Mouse (Mus musculus): ENCODE results near the gene Il34. TPM values are rescaled to one million over a fixed set of nuclear protein-coding genes. Genes with fewer than 3 reads are reported as not detected.

The Il34 gene
- polyA plus RNA-seq (2015; fragmentation: Nextera tagmentation; extraction: Ambion mirVana), result 0.29 and 1.1 TPM in 2 replicates

- WGBS, result 41% methylated on average over 12 of the region's 12 CpGs
- H3K9ac ChIP-seq, result no peak within 1 kb of the TSS
- no peak for ATAC-seq (ENCODE audit: low FRiP score, low read depth)
Observed at GRCm38 (mm10) chr8:110805669-110806068, at the start of gene Il34. Il34 (minus strand) TSS chr8:110805924.

GRCm38 (mm10) chr8:110851186-110851585, 45.5 kb upstream of the Il34 start:
- peaks cover 11% of the 10 kb centered on the region for H3K4me1 ChIP-seq
- H3K27ac ChIP-seq, result no peak overlapping the region
- no peak overlapping the region for H3K9ac ChIP-seq
- ATAC-seq (ENCODE audit: low FRiP score, low read depth), result no peak
- WGBS, result 93% methylated on average over 10 of the region's 10 CpGs
- peaks cover 68% of the 10 kb centered on the region for H3K36me3 ChIP-seq
- no peak overlapping the region for H3K4me3 ChIP-seq
- no peaks in the 10 kb centered on the region for H3K9me3 ChIP-seq
- no peaks in the 10 kb centered on the region for H3K27me3 ChIP-seq
- H3K4me2 ChIP-seq (replicated peaks), result no peak overlapping the region

More at GRCm38 (mm10) chr8:110805669-110806068, at the start of gene Il34:
- peak within 1 kb of the TSS; percentile 34; the same call in 1 of the 2 replicates for H3K4me2 ChIP-seq (replicated peaks)
- H3K9me3 ChIP-seq, result no peaks in the 10 kb centered on the region
- no peaks in the 10 kb centered on the region for H3K27me3 ChIP-seq
- H3K27ac ChIP-seq, result no peak within 1 kb of the TSS
- no peak within 1 kb of the TSS for H3K4me3 ChIP-seq
- peaks cover 19% of the 10 kb centered on the region for H3K36me3 ChIP-seq
- peaks cover 22% of the 10 kb centered on the region for H3K4me1 ChIP-seq

- 56% methylated on average over 14 of the region's 14 CpGs for WGBS
- Histone ChIP-seq H3K4me3 (peak overlapping the region; percentile 89), H3K27me3 (no peaks in the 10 kb centered on the region), H3K4me2 (replicated peaks) (peak overlapping the region; percentile 92), H3K27ac (no peak overlapping the region), H3K4me1 (peaks cover 30% of the 10 kb centered on the region), H3K9ac (peak overlapping the region; percentile 86), H3K9me3 (no peaks in the 10 kb centered on the region), H3K36me3 (peaks cover 56% of the 10 kb centered on the region)
- ATAC-seq (ENCODE audit: low FRiP score, low read depth), result no peak
Observed at GRCm38 (mm10) chr8:110847645-110848495, 42.1 kb upstream of the Il34 start.

DNA sequence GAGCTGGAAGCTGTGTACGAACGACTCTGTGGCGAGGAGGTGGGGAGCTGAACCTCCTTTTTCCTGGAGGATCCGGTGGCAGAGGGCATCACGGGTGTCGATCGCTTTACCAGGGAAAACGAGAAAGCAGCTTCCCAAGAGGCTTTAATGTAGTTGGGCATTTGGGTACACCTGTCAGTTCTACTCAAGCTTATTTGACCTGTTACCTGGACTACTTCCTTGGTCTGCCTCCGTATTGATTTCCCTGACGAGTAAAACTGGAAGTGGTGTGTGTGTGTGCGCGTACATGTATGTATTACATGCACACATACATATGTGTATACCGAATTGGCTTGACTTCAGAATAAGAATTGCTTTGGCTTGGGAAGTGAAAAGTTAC, 41.4 kb upstream of the Il34 start:
- Histone ChIP-seq H3K27ac (no peak overlapping the region; the same call in 1 of the 2 replicates), H3K9me3 (no peaks in the 10 kb centered on the region), H3K4me2 (replicated peaks) (peak overlapping the region; percentile 92), H3K27me3 (no peaks in the 10 kb centered on the region), H3K9ac (peak overlapping the region; percentile 86), H3K4me1 (peaks cover 30% of the 10 kb centered on the region), H3K4me3 (peak overlapping the region; percentile 89), H3K36me3 (peaks cover 56% of the 10 kb centered on the region)
- 2% methylated on average over 13 of the region's 13 CpGs for WGBS
- no peak for ATAC-seq (ENCODE audit: low FRiP score, low read depth)

DNA sequence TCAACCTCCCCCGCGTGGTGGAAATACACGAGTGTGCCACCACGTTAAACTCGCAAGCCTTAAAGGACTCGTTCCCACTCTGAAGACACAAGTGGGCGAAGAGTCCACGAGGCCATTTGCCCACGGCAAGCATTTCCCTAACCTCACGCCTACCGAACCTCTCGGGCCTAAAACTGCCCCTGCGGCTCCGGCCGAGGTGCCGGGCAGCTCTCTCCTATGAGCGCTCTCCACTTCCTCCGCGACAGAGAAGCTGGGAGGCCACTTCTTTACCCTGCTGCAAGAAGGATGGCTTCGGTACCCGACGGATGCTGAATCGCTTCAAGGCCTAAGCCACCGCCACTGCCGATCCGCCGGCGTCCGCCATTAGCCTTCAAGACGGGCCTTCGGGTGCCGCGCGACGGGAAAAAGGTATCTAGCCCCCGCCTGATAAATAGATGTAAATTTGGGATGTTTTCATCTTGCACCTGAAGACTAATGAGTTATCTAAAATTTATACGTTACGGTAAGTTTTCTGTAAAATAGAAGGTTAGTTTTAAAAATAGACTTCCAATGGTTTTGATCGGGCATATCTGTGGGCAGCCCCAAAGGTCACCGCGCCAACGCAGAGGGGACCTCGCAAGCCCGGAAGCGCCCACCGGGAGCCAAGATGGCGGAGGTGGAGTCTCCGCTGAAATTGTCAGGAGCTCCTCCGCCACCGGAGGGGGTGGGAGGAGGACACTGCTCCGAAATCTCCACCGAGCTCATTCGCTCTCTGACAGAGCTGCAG, 40.9 kb upstream of the Il34 start, which contains the start of the genes Cog4 and Sf3b3:
Gene Cog4 (plus strand): TSS at position 196 of the 766 bp plus-strand sequence.
Gene Sf3b3 (minus strand): TSS at position 383 of the 766 bp plus-strand sequence.
- peak within 1 kb of the TSS; percentile 97 for H3K9ac ChIP-seq
- peak within 1 kb of the TSS; percentile 92 for H3K4me2 ChIP-seq (replicated peaks)
- no peaks in the 10 kb centered on the region for H3K9me3 ChIP-seq
- peaks cover 53% of the 10 kb centered on the region for H3K36me3 ChIP-seq
- peak; percentile 86 for ATAC-seq (ENCODE audit: low FRiP score, low read depth)
- peak within 1 kb of the TSS; percentile 89 for H3K4me3 ChIP-seq
- peaks cover 30% of the 10 kb centered on the region for H3K4me1 ChIP-seq
- under 1% methylated on average over 53 of the region's 53 CpGs for WGBS
- peak within 1 kb of the TSS; percentile 90 for H3K27ac ChIP-seq
- no peaks in the 10 kb centered on the region for H3K27me3 ChIP-seq

DNA sequence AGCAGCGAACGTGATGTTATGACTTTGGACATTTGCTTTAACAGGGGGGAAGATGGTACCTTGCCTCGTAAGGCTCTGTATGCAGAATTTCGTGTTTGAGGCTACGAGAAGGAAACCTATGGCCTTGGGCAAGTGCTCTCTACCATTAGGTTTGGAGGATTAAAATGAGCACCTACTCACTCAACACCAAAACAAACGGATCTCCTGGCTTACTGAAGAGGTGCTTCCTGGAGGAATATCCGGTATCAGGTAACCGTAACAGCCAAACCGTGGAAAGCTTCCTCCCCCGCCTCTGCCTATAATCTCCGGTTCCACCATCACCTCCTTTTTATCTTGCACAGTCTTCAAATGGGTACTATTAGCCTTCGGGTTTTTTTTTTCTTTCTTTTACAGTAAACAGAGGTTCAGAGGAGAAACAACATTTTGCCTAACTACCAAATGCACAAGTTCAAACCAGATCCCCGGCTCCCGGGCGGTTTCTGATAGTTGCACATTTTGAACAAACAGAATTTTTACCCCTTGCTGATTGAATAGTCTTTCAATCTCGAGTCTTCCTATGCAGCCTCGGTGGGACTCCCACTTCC, 40.2 kb upstream of the Il34 start:
- Histone ChIP-seq H3K9ac (peak overlapping the region; percentile 97), H3K36me3 (peaks cover 53% of the 10 kb centered on the region), H3K4me1 (peaks cover 30% of the 10 kb centered on the region), H3K27ac (peak overlapping the region; percentile 90; the same call in 1 of the 2 replicates), H3K4me3 (peak overlapping the region; percentile 89), H3K9me3 (no peaks in the 10 kb centered on the region), H3K4me2 (replicated peaks) (peak overlapping the region; percentile 92), H3K27me3 (no peaks in the 10 kb centered on the region)
- WGBS, result 8% methylated on average over 17 of the region's 17 CpGs
- ATAC-seq (ENCODE audit: low FRiP score, low read depth), result no peak

DNA sequence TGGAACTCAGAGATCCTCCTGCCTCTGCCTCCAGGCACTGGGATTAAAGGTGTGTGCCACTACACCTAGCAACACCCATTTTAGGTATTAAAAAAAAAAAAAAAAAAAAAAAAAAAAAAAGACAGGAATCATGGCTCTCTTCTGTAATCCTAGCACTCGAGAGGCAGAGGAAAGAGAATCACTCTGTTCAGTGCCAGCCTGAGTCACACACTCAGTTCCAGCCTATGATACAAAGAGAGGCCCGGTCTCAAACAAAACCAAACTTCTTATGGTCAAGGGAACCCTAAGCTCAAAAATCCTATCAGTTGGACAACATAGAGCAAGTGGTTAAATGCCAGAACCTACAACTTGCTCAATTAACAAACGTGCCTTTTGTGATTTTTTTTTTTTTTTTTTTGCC, 39.2 kb upstream of the Il34 start:
- ATAC-seq (ENCODE audit: low FRiP score, low read depth), result no peak
- Histone ChIP-seq H3K9ac (no peak overlapping the region), H3K27me3 (no peaks in the 10 kb centered on the region), H3K4me1 (peaks cover 30% of the 10 kb centered on the region), H3K4me2 (replicated peaks) (peak overlapping the region; percentile 92), H3K36me3 (peaks cover 53% of the 10 kb centered on the region), H3K4me3 (peak overlapping the region; percentile 89), H3K27ac (no peak overlapping the region), H3K9me3 (no peaks in the 10 kb centered on the region)
- WGBS, result 76% methylated on average over 3 of the region's 3 CpGs

GRCm38 (mm10) chr8:110843207-110843606, 37.5 kb upstream of the Il34 start:
- whole genome bisulfite sequencing, result 79% methylated on average over 5 of the region's 5 CpGs

GRCm38 (mm10) chr8:110842012-110842574, 36.4 kb upstream of the Il34 start:
- no peaks in the 10 kb centered on the region for H3K27me3 ChIP-seq
- 93% methylated on average over 3 of the region's 3 CpGs for WGBS
- no peak overlapping the region for H3K4me2 ChIP-seq (replicated peaks)
- H3K27ac ChIP-seq, result no peak overlapping the region
- ATAC-seq (ENCODE audit: low FRiP score, low read depth), result no peak
- peaks cover 75% of the 10 kb centered on the region for H3K36me3 ChIP-seq
- H3K4me3 ChIP-seq, result no peak overlapping the region
- H3K9me3 ChIP-seq, result no peaks in the 10 kb centered on the region
- H3K4me1 ChIP-seq, result peaks cover 18% of the 10 kb centered on the region
- H3K9ac ChIP-seq, result no peak overlapping the region

More at GRCm38 (mm10) chr8:110843207-110843606, 37.5 kb upstream of the Il34 start:
- ATAC-seq (ENCODE audit: low FRiP score, low read depth), result no peak
- H3K27me3 ChIP-seq, result no peaks in the 10 kb centered on the region
- no peak overlapping the region for H3K4me3 ChIP-seq
- no peak overlapping the region for H3K27ac ChIP-seq
- no peak overlapping the region for H3K9ac ChIP-seq
- peaks cover 26% of the 10 kb centered on the region for H3K4me1 ChIP-seq
- no peak overlapping the region for H3K4me2 ChIP-seq (replicated peaks)
- peaks cover 64% of the 10 kb centered on the region for H3K36me3 ChIP-seq
- H3K9me3 ChIP-seq, result no peaks in the 10 kb centered on the region

GRCm38 (mm10) chr8:110831956-110832355, 26.2 kb upstream of the Il34 start:
- no peaks in the 10 kb centered on the region for H3K4me1 ChIP-seq
- 89% methylated on average over 3 of the region's 3 CpGs for whole genome bisulfite sequencing
- H3K4me2 ChIP-seq (replicated peaks), result no peak overlapping the region
- peaks cover 94% of the 10 kb centered on the region for H3K36me3 ChIP-seq
- H3K27me3 ChIP-seq, result no peaks in the 10 kb centered on the region
- no peak overlapping the region for H3K27ac ChIP-seq
- H3K9me3 ChIP-seq, result no peaks in the 10 kb centered on the region
- ATAC-seq (ENCODE audit: low FRiP score, low read depth), result no peak
- no peak overlapping the region for H3K4me3 ChIP-seq
- H3K9ac ChIP-seq, result no peak overlapping the region

DNA sequence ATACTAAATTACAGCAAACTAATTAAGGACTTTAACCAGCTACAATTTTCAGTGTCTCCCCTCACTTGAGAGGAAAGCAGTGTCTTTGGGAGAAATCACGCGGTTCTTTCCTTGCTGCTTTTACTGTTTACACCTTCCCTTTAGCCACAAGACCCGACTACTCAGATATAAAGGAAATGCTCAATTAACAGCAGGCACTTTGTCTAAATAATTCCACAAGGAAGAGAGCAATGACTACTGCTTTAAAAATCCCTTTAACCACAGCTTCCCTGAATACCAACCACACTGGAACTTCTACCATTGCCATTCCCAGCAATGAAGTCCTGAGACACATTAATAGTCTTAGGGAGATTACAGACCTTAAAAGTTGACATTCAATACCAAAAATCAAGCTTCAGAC, 22.8 kb upstream of the Il34 start:
- Histone ChIP-seq H3K4me3 (no peak overlapping the region), H3K9ac (no peak overlapping the region), H3K27ac (no peak overlapping the region), H3K27me3 (no peaks in the 10 kb centered on the region), H3K4me1 (no peaks in the 10 kb centered on the region), H3K36me3 (peaks cover 95% of the 10 kb centered on the region), H3K9me3 (no peaks in the 10 kb centered on the region), H3K4me2 (replicated peaks) (no peak overlapping the region)
- ATAC-seq (ENCODE audit: low FRiP score, low read depth), result no peak
- WGBS, result 76% methylated on average over 3 of the region's 3 CpGs
